Mouse (Mus musculus): Measurements from ENCODE around the gene Mgat5. TPM values are rescaled to one million over a fixed set of nuclear protein-coding genes. Genes with fewer than 3 reads are reported as not detected.

Gene Mgat5
- total RNA-seq, 1 experiment: 11.0 TPM

DNA sequence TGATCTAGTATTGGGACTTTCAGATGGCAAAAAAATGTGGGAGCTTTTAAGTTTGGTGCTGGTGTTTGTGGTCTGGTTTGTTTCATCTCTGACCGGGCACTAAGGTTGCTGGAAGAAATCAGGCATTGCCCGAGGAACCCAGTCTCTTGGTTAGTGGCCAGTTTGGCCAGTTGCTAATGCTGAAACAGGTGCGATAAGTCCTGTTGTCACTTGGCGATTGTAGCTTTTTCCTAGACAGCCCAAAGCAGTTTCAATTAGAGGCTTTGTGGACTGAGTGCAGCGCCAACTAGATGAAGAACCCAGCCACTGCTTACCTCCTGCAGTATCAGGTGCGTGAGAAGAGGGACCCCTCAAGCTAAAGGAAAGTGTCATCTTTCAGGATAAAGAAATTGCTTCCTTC lies 248.6 kb downstream of the Mgat5 start:
- no peaks in the 10 kb centered on the region for H3K4me1 ChIP-seq (ENCODE audit: control insufficient read depth in 2 of 2, insufficient read depth in 2 of 2, low read length in 2 of 2, poor library complexity in 1 of 2)
- no peaks in the 10 kb centered on the region for H3K36me3 ChIP-seq (ENCODE audit: control insufficient read depth, insufficient read depth, low read length, poor library complexity, severe bottlenecking)
- H3K9ac ChIP-seq (ENCODE audit: insufficient read depth, low read depth, low read length, poor library complexity, severe bottlenecking): no peak overlapping the region
- no peaks in the 10 kb centered on the region for H3K9me3 ChIP-seq (ENCODE audit: control insufficient read depth, insufficient read depth, low read depth, low read length)
- no peak for DNase-seq (ENCODE audit: low read depth, low spot score)
- TF ChIP-seq MAFK (IDR thresholded peaks at IDR 0.05; ENCODE audit: insufficient read depth, low read depth, low read length) (no peak), CHD2 (IDR thresholded peaks at IDR 0.05; ENCODE audit: low read depth, low read length) (no peak), ZC3H11A (IDR thresholded peaks at IDR 0.05; ENCODE audit: borderline replicate concordance, low read depth, low read length) (no peak), HCFC1 (IDR thresholded peaks at IDR 0.05; ENCODE audit: borderline replicate concordance, insufficient read depth, low read length) (no peak), ZNF384 (IDR thresholded peaks at IDR 0.05; ENCODE audit: low read depth, low read length) (no peak)
- no peak overlapping the region for H3K4me3 ChIP-seq (ENCODE audit: insufficient read depth in 1 of 2, low read depth in 1 of 2, low read length in 2 of 2, poor library complexity in 1 of 2, severe bottlenecking in 1 of 2)
- in situ Hi-C loops (cut with MboI; ENCODE audit: low sequenced_read_pairs in 2 of 2, unreplicated experiment in 2 of 2): loop anchor here in 1 of 2 experiments (25.0 kb wide), 1 partner anchor 441 kb away; no protein-coding TSS in a partner anchor
- no peak overlapping the region for H3K27ac ChIP-seq (ENCODE audit: insufficient read depth, low read depth, low read length, poor library complexity, severe bottlenecking)

DNA sequence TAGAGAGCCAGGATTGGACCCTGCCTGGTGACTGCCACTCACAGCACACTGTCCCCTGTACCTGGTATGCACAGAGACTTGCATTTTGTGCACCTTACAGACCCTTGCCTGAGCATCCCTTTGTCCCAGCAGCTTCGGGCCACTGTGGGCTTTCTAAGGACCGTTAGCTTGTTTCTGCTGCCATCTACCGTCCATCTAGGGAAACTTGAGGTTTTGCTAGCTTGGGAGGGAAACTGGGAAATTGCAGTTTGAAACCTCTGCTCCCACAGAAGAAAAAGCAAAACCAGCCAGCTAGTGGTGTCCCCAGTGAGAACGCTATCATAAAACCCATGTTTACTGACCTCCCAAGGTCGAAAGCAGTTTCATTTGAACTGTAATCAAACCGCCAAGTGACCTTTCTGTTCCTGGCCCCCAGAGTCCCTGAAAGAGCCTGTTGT lies 254.2 kb downstream of the Mgat5 start:
- Histone ChIP-seq H3K4me1 (ENCODE audit: control insufficient read depth in 2 of 2, insufficient read depth in 2 of 2, low read length in 2 of 2, poor library complexity in 1 of 2) (peaks cover 0 to 5% of the 10 kb centered on the region in 2 experiments; a peak in 1 of 4 replicates), H3K27ac (ENCODE audit: insufficient read depth, low read depth, low read length, poor library complexity, severe bottlenecking) (no peak overlapping the region), H3K9me3 (ENCODE audit: control insufficient read depth, insufficient read depth, low read depth, low read length) (no peaks in the 10 kb centered on the region)

DNA sequence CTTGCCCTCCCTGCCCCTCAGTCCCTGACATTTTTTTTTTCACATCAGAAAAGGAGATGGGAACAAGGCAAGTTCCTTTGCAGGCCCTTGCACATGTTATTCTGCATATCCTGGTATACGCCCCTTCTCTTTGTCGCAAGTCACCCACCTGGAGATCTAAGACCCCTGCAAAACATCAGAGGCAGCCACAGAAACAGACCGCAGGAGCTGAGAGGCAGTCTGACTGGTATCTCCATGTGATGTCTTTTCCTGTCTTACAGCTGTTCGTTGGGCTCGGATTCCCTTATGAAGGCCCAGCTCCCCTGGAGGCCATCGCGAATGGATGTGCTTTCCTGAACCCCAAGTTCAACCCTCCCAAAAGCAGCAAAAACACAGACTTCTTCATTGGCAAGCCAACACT lies 254.8 kb downstream of the Mgat5 start:
- Histone ChIP-seq H3K27ac (ENCODE audit: insufficient read depth, low read depth, low read length, poor library complexity, severe bottlenecking) (no peak overlapping the region), H3K36me3 (ENCODE audit: control insufficient read depth, insufficient read depth, low read length, poor library complexity, severe bottlenecking) (no peaks in the 10 kb centered on the region; the same call in 1 of the 2 replicates), H3K9me3 (ENCODE audit: control insufficient read depth, insufficient read depth, low read depth, low read length) (no peaks in the 10 kb centered on the region), H3K4me3 (ENCODE audit: insufficient read depth in 1 of 2, low read depth in 1 of 2, low read length in 2 of 2, poor library complexity in 1 of 2, severe bottlenecking in 1 of 2) (no peak overlapping the region), H3K9ac (ENCODE audit: insufficient read depth, low read depth, low read length, poor library complexity, severe bottlenecking) (no peak overlapping the region), H3K4me1 (ENCODE audit: control insufficient read depth in 2 of 2, insufficient read depth in 2 of 2, low read length in 2 of 2, poor library complexity in 1 of 2) (peaks cover 0 to 5% of the 10 kb centered on the region in 2 experiments; a peak in 1 of 4 replicates)
- TF ChIP-seq HCFC1 (IDR thresholded peaks at IDR 0.05; ENCODE audit: borderline replicate concordance, insufficient read depth, low read length) (no peak), MAFK (IDR thresholded peaks at IDR 0.05; ENCODE audit: insufficient read depth, low read depth, low read length) (no peak), ZC3H11A (IDR thresholded peaks at IDR 0.05; ENCODE audit: borderline replicate concordance, low read depth, low read length) (no peak), CHD2 (IDR thresholded peaks at IDR 0.05; ENCODE audit: low read depth, low read length) (no peak), ZNF384 (IDR thresholded peaks at IDR 0.05; ENCODE audit: low read depth, low read length) (no peak)
- DNase-seq (ENCODE audit: low read depth, low spot score): no peak
- in situ Hi-C loops (cut with MboI; ENCODE audit: low sequenced_read_pairs in 2 of 2, unreplicated experiment in 2 of 2): loop anchor here in 1 of 2 experiments (25.0 kb wide), 1 partner anchor 447 kb away; no protein-coding TSS in a partner anchor

More for the DNA sequence above, 254.2 kb downstream of the Mgat5 start:
- Histone ChIP-seq H3K36me3 (ENCODE audit: control insufficient read depth, insufficient read depth, low read length, poor library complexity, severe bottlenecking) (no peaks in the 10 kb centered on the region; the same call in 1 of the 2 replicates), H3K9ac (ENCODE audit: insufficient read depth, low read depth, low read length, poor library complexity, severe bottlenecking) (no peak overlapping the region), H3K4me3 (ENCODE audit: insufficient read depth in 1 of 2, low read depth in 1 of 2, low read length in 2 of 2, poor library complexity in 1 of 2, severe bottlenecking in 1 of 2) (no peak overlapping the region)
- TF ChIP-seq HCFC1 (IDR thresholded peaks at IDR 0.05; ENCODE audit: borderline replicate concordance, insufficient read depth, low read length) (no peak), ZNF384 (IDR thresholded peaks at IDR 0.05; ENCODE audit: low read depth, low read length) (no peak), ZC3H11A (IDR thresholded peaks at IDR 0.05; ENCODE audit: borderline replicate concordance, low read depth, low read length) (peak; percentile 77; the same call in 1 of the 2 replicates)
- in situ Hi-C loops (cut with MboI; ENCODE audit: low sequenced_read_pairs in 2 of 2, unreplicated experiment in 2 of 2): loop anchor here in 1 of 2 experiments (25.0 kb wide), 1 partner anchor 447 kb away; no protein-coding TSS in a partner anchor
- DNase-seq (ENCODE audit: low read depth, low spot score): peak; percentile 60

DNA sequence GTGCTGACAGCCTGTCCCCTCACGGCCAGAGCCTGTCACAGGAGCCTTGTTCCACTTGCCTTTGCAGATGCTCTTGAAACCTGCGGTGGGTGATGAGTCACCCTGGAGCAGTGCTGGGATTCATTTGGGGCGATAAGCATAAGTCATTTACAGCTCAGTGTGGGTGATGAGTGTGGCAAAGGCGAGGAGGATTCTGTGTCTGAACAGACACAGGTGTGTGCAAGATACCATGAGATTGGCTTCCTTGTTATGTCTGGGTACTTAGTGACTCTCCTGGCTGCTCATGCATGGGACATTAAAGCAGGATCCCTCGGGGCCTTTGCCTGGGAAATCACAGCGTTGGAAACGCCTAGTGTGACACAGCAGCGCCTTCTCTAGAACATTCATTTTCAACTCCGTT lies 256.2 kb downstream of the Mgat5 start:
- no peak overlapping the region for H3K27ac ChIP-seq (ENCODE audit: insufficient read depth, low read depth, low read length, poor library complexity, severe bottlenecking)
- peaks cover 0 to 5% of the 10 kb centered on the region in 2 experiments; a peak in 1 of 4 replicates for H3K4me1 ChIP-seq (ENCODE audit: control insufficient read depth in 2 of 2, insufficient read depth in 2 of 2, low read length in 2 of 2, poor library complexity in 1 of 2)
- no peak overlapping the region for H3K4me3 ChIP-seq (ENCODE audit: insufficient read depth in 1 of 2, low read depth in 1 of 2, low read length in 2 of 2, poor library complexity in 1 of 2, severe bottlenecking in 1 of 2)
- no peak for DNase-seq (ENCODE audit: low read depth, low spot score)
- no peaks in the 10 kb centered on the region for H3K9me3 ChIP-seq (ENCODE audit: control insufficient read depth, insufficient read depth, low read depth, low read length)
- TF ChIP-seq ZNF384 (IDR thresholded peaks at IDR 0.05; ENCODE audit: low read depth, low read length): no peak
- TF ChIP-seq CHD2 (IDR thresholded peaks at IDR 0.05; ENCODE audit: low read depth, low read length): no peak
- TF ChIP-seq HCFC1 (IDR thresholded peaks at IDR 0.05; ENCODE audit: borderline replicate concordance, insufficient read depth, low read length): no peak
- no peak for TF ChIP-seq ZC3H11A (IDR thresholded peaks at IDR 0.05; ENCODE audit: borderline replicate concordance, low read depth, low read length)
- no peak for TF ChIP-seq MAFK (IDR thresholded peaks at IDR 0.05; ENCODE audit: insufficient read depth, low read depth, low read length)
- no peak overlapping the region for H3K9ac ChIP-seq (ENCODE audit: insufficient read depth, low read depth, low read length, poor library complexity, severe bottlenecking)
- in situ Hi-C loops (cut with MboI; ENCODE audit: low sequenced_read_pairs in 2 of 2, unreplicated experiment in 2 of 2): loop anchor here in 1 of 2 experiments (25.0 kb wide), 1 partner anchor 449 kb away; no protein-coding TSS in a partner anchor
- no peaks in the 10 kb centered on the region; the same call in 1 of the 2 replicates for H3K36me3 ChIP-seq (ENCODE audit: control insufficient read depth, insufficient read depth, low read length, poor library complexity, severe bottlenecking)
